Mouse (Mus musculus): Measurements from ENCODE around the gene Tekt2. TPM values are rescaled to one million over a fixed set of nuclear protein-coding genes. Genes with fewer than 3 reads are reported as not detected.

Tekt2 gene
- total and polyA plus RNA-seq, 2 experiments from 2014 or later: 5.0 to 19.9 TPM

- no peak for TF ChIP-seq CTCF (IDR thresholded peaks at IDR 0.05)
- 90% methylated on average over 16 of the region's 16 CpGs for WGBS
- Histone ChIP-seq H3K9ac (replicated peaks; ENCODE audit: low read length, poor library complexity, severe bottlenecking) (no peak overlapping the region), H3K4me2 (ENCODE audit: low read depth, low read length, poor library complexity, severe bottlenecking) (no peak overlapping the region), H3K27ac (ENCODE audit: low read depth, low read length) (no peak overlapping the region), H3K36me3 (ENCODE audit: insufficient read depth, low read length) (peaks cover 13% of the 10 kb centered on the region), H3K4me1 (ENCODE audit: insufficient read depth, low read length) (no peaks in the 10 kb centered on the region), H3K9me3 (ENCODE audit: low read length) (no peaks in the 10 kb centered on the region), H3K27me3 (ENCODE audit: insufficient read depth, low read length) (no peaks in the 10 kb centered on the region), H3K4me3 (ENCODE audit: low read depth, low read length) (no peak overlapping the region)
- ATAC-seq (ENCODE audit: low FRiP score) (no peak), DNase-seq (ENCODE audit: low spot score) (no peak)
Observed at GRCm38 (mm10) chr4:126311566-126312200, 13.8 kb downstream of the Tekt2 start.

- Histone ChIP-seq H3K9ac (replicated peaks; ENCODE audit: low read length, poor library complexity, severe bottlenecking) (no peak overlapping the region), H3K9me3 (ENCODE audit: low read length) (no peaks in the 10 kb centered on the region), H3K4me1 (ENCODE audit: insufficient read depth, low read length) (no peaks in the 10 kb centered on the region), H3K27ac (ENCODE audit: low read depth, low read length) (no peak overlapping the region), H3K4me3 (ENCODE audit: low read depth, low read length) (no peak overlapping the region), H3K36me3 (ENCODE audit: insufficient read depth, low read length) (no peaks in the 10 kb centered on the region), H3K4me2 (ENCODE audit: low read depth, low read length, poor library complexity, severe bottlenecking) (no peak overlapping the region), H3K27me3 (ENCODE audit: insufficient read depth, low read length) (no peaks in the 10 kb centered on the region)
- DNase-seq (ENCODE audit: low spot score): no peak
- no peak for ATAC-seq (ENCODE audit: low FRiP score)
- WGBS: 78% methylated on average over 7 of the region's 7 CpGs
- TF ChIP-seq CTCF (IDR thresholded peaks at IDR 0.05): no peak
Observed at GRCm38 (mm10) chr4:126310344-126310743, 15.1 kb downstream of the Tekt2 start.

GRCm38 (mm10) chr4:126309922-126310309, 15.6 kb downstream of the Tekt2 start:
- no peaks in the 10 kb centered on the region for H3K4me1 ChIP-seq (ENCODE audit: insufficient read depth, low read length)
- H3K4me2 ChIP-seq (ENCODE audit: low read depth, low read length, poor library complexity, severe bottlenecking): peak overlapping the region; percentile 42
- WGBS: 3% methylated on average over 7 of the region's 7 CpGs
- H3K36me3 ChIP-seq (ENCODE audit: insufficient read depth, low read length): no peaks in the 10 kb centered on the region
- ATAC-seq (ENCODE audit: low FRiP score) (peak; percentile 83), DNase-seq (ENCODE audit: low spot score) (peak; percentile 92)
- H3K4me3 ChIP-seq (ENCODE audit: low read depth, low read length): peak overlapping the region; percentile 25
- H3K27ac ChIP-seq (ENCODE audit: low read depth, low read length): no peak overlapping the region
- H3K27me3 ChIP-seq (ENCODE audit: insufficient read depth, low read length): no peaks in the 10 kb centered on the region
- H3K9ac ChIP-seq (replicated peaks; ENCODE audit: low read length, poor library complexity, severe bottlenecking): no peak overlapping the region
- no peaks in the 10 kb centered on the region for H3K9me3 ChIP-seq (ENCODE audit: low read length)
- TF ChIP-seq CTCF (IDR thresholded peaks at IDR 0.05): peak; percentile 90

GRCm38 (mm10) chr4:126309211-126309921, 16.1 kb downstream of the Tekt2 start:
- DNase-seq (ENCODE audit: low spot score) (no peak), ATAC-seq (ENCODE audit: low FRiP score) (peak; percentile 50; the same call in 1 of the 2 replicates)
- no peaks in the 10 kb centered on the region for H3K9me3 ChIP-seq (ENCODE audit: low read length)
- no peak for TF ChIP-seq CTCF (IDR thresholded peaks at IDR 0.05)
- H3K4me2 ChIP-seq (ENCODE audit: low read depth, low read length, poor library complexity, severe bottlenecking): peak overlapping the region; percentile 42
- H3K27me3 ChIP-seq (ENCODE audit: insufficient read depth, low read length): peaks cover 1% of the 10 kb centered on the region; the same call in 1 of the 2 replicates
- H3K4me1 ChIP-seq (ENCODE audit: insufficient read depth, low read length): no peaks in the 10 kb centered on the region
- WGBS: 19% methylated on average over 20 of the region's 20 CpGs
- H3K9ac ChIP-seq (replicated peaks; ENCODE audit: low read length, poor library complexity, severe bottlenecking): no peak overlapping the region
- no peak overlapping the region for H3K27ac ChIP-seq (ENCODE audit: low read depth, low read length)
- H3K4me3 ChIP-seq (ENCODE audit: low read depth, low read length): peak overlapping the region; percentile 25
- H3K36me3 ChIP-seq (ENCODE audit: insufficient read depth, low read length): no peaks in the 10 kb centered on the region

GRCm38 (mm10) chr4:126306827-126307226, 18.7 kb downstream of the Tekt2 start:
- ATAC-seq (ENCODE audit: low FRiP score) (no peak), DNase-seq (ENCODE audit: low spot score) (no peak)
- peaks cover 18% of the 10 kb centered on the region for H3K27me3 ChIP-seq (ENCODE audit: insufficient read depth, low read length)
- H3K9ac ChIP-seq (replicated peaks; ENCODE audit: low read length, poor library complexity, severe bottlenecking): no peak overlapping the region
- no peaks in the 10 kb centered on the region for H3K9me3 ChIP-seq (ENCODE audit: low read length)
- TF ChIP-seq CTCF (IDR thresholded peaks at IDR 0.05): no peak
- H3K4me1 ChIP-seq (ENCODE audit: insufficient read depth, low read length): no peaks in the 10 kb centered on the region
- H3K36me3 ChIP-seq (ENCODE audit: insufficient read depth, low read length): no peaks in the 10 kb centered on the region
- WGBS: 14% methylated on average over 2 of the region's 2 CpGs
- no peak overlapping the region for H3K4me2 ChIP-seq (ENCODE audit: low read depth, low read length, poor library complexity, severe bottlenecking)
- no peak overlapping the region for H3K4me3 ChIP-seq (ENCODE audit: low read depth, low read length)
- no peak overlapping the region for H3K27ac ChIP-seq (ENCODE audit: low read depth, low read length)

- Histone ChIP-seq H3K4me3 (ENCODE audit: low read depth, low read length) (no peak overlapping the region), H3K27ac (ENCODE audit: low read depth, low read length) (no peak overlapping the region), H3K9ac (replicated peaks; ENCODE audit: low read length, poor library complexity, severe bottlenecking) (no peak overlapping the region), H3K36me3 (ENCODE audit: insufficient read depth, low read length) (no peaks in the 10 kb centered on the region), H3K27me3 (ENCODE audit: insufficient read depth, low read length) (peaks cover 25% of the 10 kb centered on the region), H3K4me1 (ENCODE audit: insufficient read depth, low read length) (peaks cover 5% of the 10 kb centered on the region; the same call in 1 of the 2 replicates), H3K4me2 (ENCODE audit: low read depth, low read length, poor library complexity, severe bottlenecking) (no peak overlapping the region), H3K9me3 (ENCODE audit: low read length) (no peaks in the 10 kb centered on the region)
- DNase-seq (ENCODE audit: low spot score) (no peak), ATAC-seq (ENCODE audit: low FRiP score) (no peak)
- peak; percentile 33; the same call in 1 of the 2 replicates for TF ChIP-seq CTCF (IDR thresholded peaks at IDR 0.05)
- 89% methylated on average over 6 of the region's 6 CpGs for WGBS
Observed at GRCm38 (mm10) chr4:126306058-126306457, 19.4 kb downstream of the Tekt2 start.

All from midbrain, postnatal 0 days (tissue).